Mouse (Mus musculus) megakaryocyte, embryonic 14.5 days (primary cell): Measurements from ENCODE around the gene Ucp2.

ENCODE experiments used
- FLI1 ChIP-seq: IDR thresholded peaks from 2 replicates; pipeline ENCODE4 v1.6.1; 2012; ENCODE audit warnings: low read length, inconsistent platforms, mixed read lengths
- GATA1 ChIP-seq: IDR thresholded peaks from 3 replicates; pipeline ENCODE4 v1.6.1; 2012; ENCODE audit warnings: mixed read lengths, low read length, inconsistent platforms, borderline replicate concordance

DNA sequence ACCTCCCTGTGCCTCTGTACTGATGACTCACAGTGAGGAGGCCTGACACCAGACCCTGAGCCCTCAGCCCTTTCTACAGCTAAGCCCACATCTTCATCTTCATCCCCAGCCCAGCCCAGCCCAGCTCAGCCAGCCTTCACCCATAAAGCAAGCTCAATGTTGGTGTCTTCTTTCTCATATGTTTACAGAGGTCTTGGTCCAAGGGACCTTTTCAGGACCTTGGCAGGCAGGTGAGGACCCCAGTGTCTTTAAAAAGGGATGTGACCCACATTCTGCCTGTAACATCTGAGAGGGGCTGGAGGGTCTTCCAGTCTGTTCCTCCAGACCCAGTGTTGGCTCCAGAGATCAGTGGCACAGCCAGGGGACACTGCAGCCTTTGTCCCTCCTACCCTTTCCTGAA is 6.3 kb downstream of the Ucp2 start:
- TF ChIP-seq GATA1: no peak
- no peak for TF ChIP-seq FLI1
